Mouse (Mus musculus) ES-E14 (cell line): ENCODE measurements at regions not wholly inside any gene's neighbourhood (a gene's known extent, or its start where the extent isn't known, plus 50 kb on each side); places are given as distances from the start of the nearest gene placed in this dataset.

ENCODE experiments used
- DNase-seq: peaks from one replicate; pipeline ENCODE4 v3.0.0-alpha.2; 2013; ENCODE audit warnings: low read depth, low spot score
- H3K27ac ChIP-seq: 2 replicates; pipeline ENCODE4 v1.5.1; 2012; ENCODE audit warnings: low read depth, mild to moderate bottlenecking, low read length, moderate library complexity, mixed read lengths; ENCODE audit not compliant: poor library complexity, insufficient read depth, severe bottlenecking
- H3K36me3 ChIP-seq: 2 replicates; pipeline ENCODE4 v1.6.1; 2012; ENCODE audit warnings: mild to moderate bottlenecking, low read length, moderate library complexity, mixed read lengths; ENCODE audit not compliant: control insufficient read depth, poor library complexity, insufficient read depth, severe bottlenecking
- H3K4me1 ChIP-seq, 2 experiments: fragments of 150-350 bp in 1 of 2; sonication (generic) in 1 of 2; 2 replicates each; pipeline ENCODE4 v1.6.1; 2012; ENCODE audit warnings: low read length in 2 of 2, mild to moderate bottlenecking in 1 of 2, mixed read lengths in 1 of 2; ENCODE audit not compliant: control insufficient read depth in 2 of 2, insufficient read depth in 2 of 2, poor library complexity in 1 of 2
- H3K4me3 ChIP-seq, 2 experiments: fragments of 150-350 bp in 1 of 2; sonication (generic) in 1 of 2; 2 replicates each; pipeline ENCODE4 v1.5.1; 2012; ENCODE audit warnings: low read length in 2 of 2, low read depth in 1 of 2, mild to moderate bottlenecking in 1 of 2, mixed read lengths in 1 of 2; ENCODE audit not compliant: insufficient read depth in 1 of 2, poor library complexity in 1 of 2, severe bottlenecking in 1 of 2
- H3K9ac ChIP-seq: 2 replicates; pipeline ENCODE4 v1.6.1; 2012; ENCODE audit warnings: low read depth, mild to moderate bottlenecking, low read length, mixed read lengths; ENCODE audit not compliant: poor library complexity, insufficient read depth, severe bottlenecking
- H3K9me3 ChIP-seq: fragments of 150-350 bp; sonication (generic); 2 replicates; pipeline ENCODE4 v1.6.1; 2012; ENCODE audit warnings: low read depth, mild to moderate bottlenecking, low read length; ENCODE audit not compliant: control insufficient read depth, insufficient read depth
- CHD2 ChIP-seq: IDR thresholded peaks from 2 replicates; pipeline ENCODE4 v1.6.1; 2014; ENCODE audit warnings: mild to moderate bottlenecking, low read depth, low read length, inconsistent platforms
- HCFC1 ChIP-seq: IDR thresholded peaks from 2 replicates; pipeline ENCODE4 v1.6.1; 2012; ENCODE audit warnings: low read length, inconsistent platforms, borderline replicate concordance; ENCODE audit not compliant: insufficient read depth
- MAFK ChIP-seq: IDR thresholded peaks from 2 replicates; pipeline ENCODE4 v1.6.1; 2014; ENCODE audit warnings: mild to moderate bottlenecking, low read depth, low read length, inconsistent platforms; ENCODE audit not compliant: insufficient read depth
- ZC3H11A ChIP-seq: IDR thresholded peaks from 2 replicates; pipeline ENCODE4 v1.6.1; 2012; ENCODE audit warnings: low read depth, mild to moderate bottlenecking, inconsistent platforms, low read length, borderline replicate concordance
- ZNF384 ChIP-seq: IDR thresholded peaks from 2 replicates; pipeline ENCODE4 v1.6.1; 2012; ENCODE audit warnings: low read depth, low read length, inconsistent platforms
- in situ Hi-C, 2 experiments: fragments of 600-800 bp; cut with MboI; formaldehyde crosslinking; loops; one replicate each; pipeline ENCODE4 v1.15.1; 2025; ENCODE audit warnings: low sequenced_read_pairs in 2 of 2, inconsistent platforms in 1 of 2; ENCODE audit not compliant: unreplicated experiment in 2 of 2

- in situ Hi-C loops = loop anchor here in 1 of 2 experiments (10.0 kb wide), 1 partner anchor 108 kb away; no protein-coding TSS in a partner anchor
- no peaks in the 10 kb centered on the region for H3K36me3 ChIP-seq
- no peak overlapping the region; the same call in 1 of the 2 replicates for H3K27ac ChIP-seq
- no peak for TF ChIP-seq HCFC1
- TF ChIP-seq ZNF384 = no peak
- no peak for TF ChIP-seq CHD2
- no peak for TF ChIP-seq ZC3H11A
- TF ChIP-seq MAFK = no peak
- no peak overlapping the region for H3K4me3 ChIP-seq
- H3K9ac ChIP-seq = no peak overlapping the region; the same call in 1 of the 2 replicates
- peaks cover 2 to 15% of the 10 kb centered on the region in 2 experiments; a peak in 3 of 4 replicates for H3K4me1 ChIP-seq
- DNase-seq = peak; percentile 66
- no peaks in the 10 kb centered on the region for H3K9me3 ChIP-seq
Measured at GRCm38 (mm10) chr6:31642451-31642942, 78.7 kb upstream of the Podxl start.

- no peak for DNase-seq
- no peaks in the 10 kb centered on the region for H3K36me3 ChIP-seq
- in situ Hi-C loops = loop anchor here in 1 of 2 experiments (10.0 kb wide), 1 partner anchor 106 kb away; no protein-coding TSS in a partner anchor
- no peak overlapping the region for H3K4me3 ChIP-seq
- H3K4me1 ChIP-seq = peaks cover 2 to 26% of the 10 kb centered on the region in 2 experiments; a peak in 3 of 4 replicates
- no peak overlapping the region for H3K9ac ChIP-seq
- no peak overlapping the region for H3K27ac ChIP-seq
- no peak for TF ChIP-seq ZC3H11A
- no peak for TF ChIP-seq CHD2
- TF ChIP-seq ZNF384 = no peak
- no peak for TF ChIP-seq HCFC1
- no peak for TF ChIP-seq MAFK
- no peaks in the 10 kb centered on the region for H3K9me3 ChIP-seq
Measured at GRCm38 (mm10) chr6:31640745-31641144, 77.0 kb upstream of the Podxl start.

GRCm38 (mm10) chr6:31639460-31639859 is 75.7 kb upstream of the Podxl start:
- no peak overlapping the region for H3K9ac ChIP-seq
- TF ChIP-seq CHD2 (no peak), ZC3H11A (peak; percentile 89; the same call in 1 of the 2 replicates)
- no peak overlapping the region for H3K4me3 ChIP-seq
- DNase-seq = no peak
- H3K9me3 ChIP-seq = no peaks in the 10 kb centered on the region
- in situ Hi-C loops = no loop called here
- H3K27ac ChIP-seq = no peak overlapping the region
- H3K36me3 ChIP-seq = no peaks in the 10 kb centered on the region
- peaks cover 2 to 26% of the 10 kb centered on the region in 2 experiments; a peak in 3 of 4 replicates for H3K4me1 ChIP-seq

GRCm38 (mm10) chr6:31638434-31639220 is 74.8 kb upstream of the Podxl start:
- no peaks in the 10 kb centered on the region for H3K9me3 ChIP-seq
- in situ Hi-C loops = no loop called here
- H3K4me3 ChIP-seq = peak overlapping the region in 1 of 2 experiments; percentile 14; a peak in 2 of 4 replicates
- TF ChIP-seq CHD2 (no peak), ZC3H11A (no peak), MAFK (no peak), ZNF384 (no peak), HCFC1 (no peak)
- DNase-seq = no peak
- peak overlapping the region; percentile 45 for H3K27ac ChIP-seq
- H3K36me3 ChIP-seq = no peaks in the 10 kb centered on the region
- peaks cover 2 to 26% of the 10 kb centered on the region in 2 experiments; a peak in 3 of 4 replicates for H3K4me1 ChIP-seq
- H3K9ac ChIP-seq = no peak overlapping the region
